Mouse (Mus musculus) CD4-positive helper T cell, adult 2 months (primary cell): ENCODE measurements around the gene Hcrt.

ENCODE experiments used
- DNase-seq: peaks from one replicate; pipeline ENCODE4 v3.0.0-alpha.2; 2012; ENCODE audit warnings: low read depth, missing footprints, low spot score

Gene Hcrt

GRCm38 (mm10) chr11:100735954-100736745 is 26.6 kb downstream of the Hcrt start:
- peak; percentile 46 for DNase-seq

GRCm38 (mm10) chr11:100735134-100735865 is 27.4 kb downstream of the Hcrt start:
- DNase-seq, result peak; percentile 68

- no peak for DNase-seq
Measured at GRCm38 (mm10) chr11:100730477-100731205, 32.1 kb downstream of the Hcrt start.

GRCm38 (mm10) chr11:100729976-100730375 is 32.8 kb downstream of the Hcrt start:
- DNase-seq, result no peak

- no peak for DNase-seq
Measured at GRCm38 (mm10) chr11:100728601-100729000, 34.1 kb downstream of the Hcrt start.

GRCm38 (mm10) chr11:100727201-100727600 is 35.5 kb downstream of the Hcrt start:
- DNase-seq, result no peak

- DNase-seq, result no peak
Measured at GRCm38 (mm10) chr11:100724919-100725512, 37.7 kb downstream of the Hcrt start.

- no peak for DNase-seq
Measured at GRCm38 (mm10) chr11:100722493-100723028, 40.2 kb downstream of the Hcrt start.

GRCm38 (mm10) chr11:100721776-100722492 is 40.8 kb downstream of the Hcrt start:
- DNase-seq, result no peak

GRCm38 (mm10) chr11:100721254-100721653 is 41.5 kb downstream of the Hcrt start:
- no peak for DNase-seq

- DNase-seq, result no peak
Measured at GRCm38 (mm10) chr11:100720345-100720744, 42.4 kb downstream of the Hcrt start.

- DNase-seq, result no peak
Measured at GRCm38 (mm10) chr11:100719893-100720292, 42.8 kb downstream of the Hcrt start.

- DNase-seq, result no peak
Measured at GRCm38 (mm10) chr11:100719312-100719711, 43.4 kb downstream of the Hcrt start.

- no peak for DNase-seq
Measured at GRCm38 (mm10) chr11:100718866-100719265, 43.9 kb downstream of the Hcrt start.

- DNase-seq, result no peak
Measured at GRCm38 (mm10) chr11:100718462-100718861, 44.3 kb downstream of the Hcrt start.

- no peak for DNase-seq
Measured at GRCm38 (mm10) chr11:100716649-100717048, 46.1 kb downstream of the Hcrt start.

- DNase-seq, result no peak
Measured at GRCm38 (mm10) chr11:100714948-100715347, 47.8 kb downstream of the Hcrt start.

- DNase-seq, result peak; percentile 78
Measured at GRCm38 (mm10) chr11:100714534-100714915, 48.2 kb downstream of the Hcrt start.

GRCm38 (mm10) chr11:100713735-100714533 is 48.8 kb downstream of the Hcrt start, which contains the start of gene Hspb9:
Hspb9 (plus strand) TSS chr11:100713850.
- peak; percentile 84 for DNase-seq

- DNase-seq, result no peak
Measured at GRCm38 (mm10) chr11:100713174-100713573, 49.6 kb downstream of the Hcrt start.
